Comparison of ENCODE assay signal across 16 mouse cellular contexts in genomic region chr5:63689084-63689483, GRCm38 (mm10). TPM values are rescaled to one million over a fixed set of nuclear protein-coding genes. Genes with fewer than 3 reads are reported as not detected.
A peak's percentile ranks its signal among the peaks of the same experiment; 100 is the strongest.
DNase-seq lines count a peak whose midpoint lies in the region; ATAC-seq and TF ChIP-seq lines count a peak whose summit lies in the region.
"Had no signal": no experiment of that assay in that cellular context is flagged by ENCODE, and none has a peak within 500 bp of the region (broad histone marks: within the 10 kb centered on the region; RNA-seq: fewer than 3 reads in every experiment).

No protein-coding gene starts in this region.

- no peaks in the 10 kb centered on the region for H3K9me3 ChIP-seq in kidney, embryonic 16.5 days (ENCODE audit: low read length)
- no peaks in the 10 kb centered on the region for H3K9me3 ChIP-seq in ES-E14 (ENCODE audit: control insufficient read depth, insufficient read depth, low read depth, low read length)
- H3K9me3 ChIP-seq: embryonic facial prominence, embryonic 13.5 days; heart, embryonic 13.5 days had no signal

- 75% methylated on average over 1 of the region's 1 CpGs for WGBS in kidney, adult 2 months
- WGBS in kidney, embryonic 16.5 days, result 67% methylated on average over 1 of the region's 1 CpGs

- DNase-seq in kidney, adult 2 months, result peak; percentile 10
- DNase-seq in 3T3-L1 (ENCODE audit: low read depth, low spot score), result peak; percentile 36
- DNase-seq in ES-E14 (ENCODE audit: low read depth, low spot score), result peak; percentile 8
- peak; percentile 30 for DNase-seq in embryo, embryonic 11.5 days (ENCODE audit: low read depth, low spot score)
- no peak for DNase-seq in natural killer cell, adult 2 months (ENCODE audit: low spot score in 2 of 2)
- no peak for DNase-seq in ovary, adult 18-20 months (ENCODE audit: low spot score)
- DNase-seq: gastrocnemius, postnatal 14 days; layer of hippocampus, postnatal 36 days; liver; lung, postnatal 36 days; thymus, postnatal 4 days had no signal

- in situ Hi-C loops in ES-E14 (cut with MboI; ENCODE audit: low sequenced_read_pairs in 2 of 2, unreplicated experiment in 2 of 2), result no loop called here

- no peak overlapping the region for H3K4me2 ChIP-seq in kidney, embryonic 16.5 days (replicated peaks; ENCODE audit: low read depth, low read length)
- H3K4me2 ChIP-seq: embryonic facial prominence, embryonic 13.5 days; heart, embryonic 13.5 days had no signal

- H3K36me3 ChIP-seq in kidney, adult 2 months (ENCODE audit: control insufficient read depth, insufficient read depth, low read length), result no peaks in the 10 kb centered on the region
- H3K36me3 ChIP-seq in kidney, embryonic 16.5 days (ENCODE audit: insufficient read depth, low read length), result no peaks in the 10 kb centered on the region
- H3K36me3 ChIP-seq in ES-E14 (ENCODE audit: control insufficient read depth, insufficient read depth, low read length, poor library complexity, severe bottlenecking), result no peaks in the 10 kb centered on the region
- H3K36me3 ChIP-seq: embryonic facial prominence, embryonic 13.5 days; heart, embryonic 13.5 days had no signal

- no peak for TF ChIP-seq CTCF in kidney, adult 2 months (conservative IDR thresholded peaks at IDR 0.05; ENCODE audit: insufficient read depth, insufficient read length, low read depth, low read length)

- H3K27ac ChIP-seq in kidney, adult 2 months (ENCODE audit: insufficient read depth, low read depth, low read length), result no peak overlapping the region
- H3K27ac ChIP-seq in kidney, embryonic 16.5 days (ENCODE audit: low read length), result no peak overlapping the region
- no peak overlapping the region for H3K27ac ChIP-seq in ES-E14 (ENCODE audit: insufficient read depth, low read depth, low read length, poor library complexity, severe bottlenecking)
- H3K27ac ChIP-seq: embryonic facial prominence, embryonic 13.5 days; heart, embryonic 13.5 days had no signal

- ATAC-seq in kidney, embryonic 16.5 days (ENCODE audit: low FRiP score, low TSS enrichment), result no peak
- ATAC-seq: inflammation-experienced regulatory T-cells, adult 6 months had no signal

- no peak for TF ChIP-seq POLR2A in kidney, adult 2 months (IDR thresholded peaks at IDR 0.05; ENCODE audit: low read depth, low read length)

- no peaks in the 10 kb centered on the region for H3K27me3 ChIP-seq in kidney, adult 2 months (replicated peaks; ENCODE audit: control insufficient read depth, insufficient read depth, low read length)
- no peaks in the 10 kb centered on the region for H3K27me3 ChIP-seq in kidney, embryonic 16.5 days (ENCODE audit: insufficient read depth, low read length)
- H3K27me3 ChIP-seq: embryonic facial prominence, embryonic 13.5 days; heart, embryonic 13.5 days had no signal

- no peak overlapping the region for H3K9ac ChIP-seq in kidney, embryonic 16.5 days (replicated peaks; ENCODE audit: low read length)
- no peak overlapping the region for H3K9ac ChIP-seq in ES-E14 (ENCODE audit: insufficient read depth, low read depth, low read length, poor library complexity, severe bottlenecking)
- H3K9ac ChIP-seq: embryonic facial prominence, embryonic 13.5 days; heart, embryonic 13.5 days had no signal

- no peaks in the 10 kb centered on the region for H3K4me1 ChIP-seq in kidney, adult 2 months (ENCODE audit: control insufficient read depth, insufficient read depth, low read length)
- H3K4me1 ChIP-seq in kidney, embryonic 16.5 days (ENCODE audit: insufficient read depth, low read length), result no peaks in the 10 kb centered on the region
- H3K4me1 ChIP-seq in ES-E14 (ENCODE audit: control insufficient read depth in 2 of 2, insufficient read depth in 2 of 2, low read length in 2 of 2, poor library complexity in 1 of 2), result no peaks in the 10 kb centered on the region
- H3K4me1 ChIP-seq: embryonic facial prominence, embryonic 13.5 days; heart, embryonic 13.5 days had no signal

- H3K4me3 ChIP-seq in kidney, adult 2 months (ENCODE audit: insufficient read depth, low read depth, low read length), result no peak overlapping the region
- H3K4me3 ChIP-seq in kidney, embryonic 16.5 days (ENCODE audit: low read length), result no peak overlapping the region
- no peak overlapping the region for H3K4me3 ChIP-seq in ES-E14 (ENCODE audit: insufficient read depth in 1 of 2, low read depth in 1 of 2, low read length in 2 of 2, poor library complexity in 1 of 2, severe bottlenecking in 1 of 2)
- H3K4me3 ChIP-seq: embryonic facial prominence, embryonic 13.5 days; heart, embryonic 13.5 days had no signal

TF ChIP-seq in ES-E14, 5 proteins besides CTCF, POLR2A, EP300 and RAD21:
- TF ChIP-seq ZC3H11A (IDR thresholded peaks at IDR 0.05; ENCODE audit: borderline replicate concordance, low read depth, low read length), result no peak
- TF ChIP-seq HCFC1 (IDR thresholded peaks at IDR 0.05; ENCODE audit: borderline replicate concordance, insufficient read depth, low read length), result no peak
- TF ChIP-seq CHD2 (IDR thresholded peaks at IDR 0.05; ENCODE audit: low read depth, low read length), result no peak
- TF ChIP-seq MAFK (IDR thresholded peaks at IDR 0.05; ENCODE audit: insufficient read depth, low read depth, low read length), result no peak
- TF ChIP-seq ZNF384 (IDR thresholded peaks at IDR 0.05; ENCODE audit: low read depth, low read length), result no peak

RNA-seq across cellular contexts. Expression of gene Nwd2, which starts 40.2 kb away (rescaled TPM):
- polyA plus RNA-seq in kidney, adult 2 months (2012; rRNA removed), result not detected in 2 replicates
- 0.31 and 0.75 TPM in 2 replicates for polyA plus RNA-seq in kidney, embryonic 16.5 days (2015; fragmentation: Nextera tagmentation; extraction: Ambion mirVana)
- total RNA-seq in ES-E14 (2012; rRNA removed), result not detected in 2 replicates
- total RNA-seq: adrenal gland, adult 18-20 months; gastrocnemius, postnatal 14 days had no signal

Comparison
In these comparisons a context has a peak if more than half of its experiments do, and no peak if none do; other contexts are left out.
1. DNase-seq: peak in kidney, adult 2 months (single experiment), 3T3-L1 (single experiment), ES-E14 (single experiment) and embryo, embryonic 11.5 days (single experiment); none in natural killer cell, adult 2 months (0 of 2) and ovary, adult 18-20 months (single experiment).